Mouse (Mus musculus) urinary bladder, postnatal 10 days (tissue): ENCODE results near the gene Vmn1r51.
"Not testable (repeated sequence)": the region's sequence is repeated elsewhere in the genome, so short reads cannot be mapped to it uniquely, and the experiment has no call there.

ENCODE experiments used
- DNase-seq: peaks from one replicate; pipeline ENCODE4 v3.0.0; 2022; ENCODE audit warnings: low spot score

Gene Vmn1r51

GRCm38 (mm10) chr6:90122296-90122695 is at the start of gene Vmn1r51:
TSS of gene Vmn1r51 (plus strand) at chr6:90122596.
- not testable (repeated sequence) for DNase-seq

GRCm38 (mm10) chr6:90078406-90078805 is 44.0 kb upstream of the Vmn1r51 start, which contains the start of gene Vmn1r49:
TSS of gene Vmn1r49 (minus strand) at chr6:90078506.
- DNase-seq: no peak

GRCm38 (mm10) chr6:90100566-90100965 is 21.8 kb upstream of the Vmn1r51 start:
- DNase-seq: no peak

GRCm38 (mm10) chr6:90101130-90101529 is 21.3 kb upstream of the Vmn1r51 start, which contains the start of gene Vmn1r50:
TSS of gene Vmn1r50 (plus strand) at chr6:90101430.
- DNase-seq: no peak

- no peak for DNase-seq
Observed at GRCm38 (mm10) chr6:90160139-90160538, 37.7 kb downstream of the Vmn1r51 start.

GRCm38 (mm10) chr6:90174508-90174907 is 52.1 kb downstream of the Vmn1r51 start, which contains the start of gene Vmn1r52:
TSS of gene Vmn1r52 (plus strand) at chr6:90174808.
- no peak for DNase-seq
